Mouse (Mus musculus): ENCODE measurements around the gene Nkain1.

DNA sequence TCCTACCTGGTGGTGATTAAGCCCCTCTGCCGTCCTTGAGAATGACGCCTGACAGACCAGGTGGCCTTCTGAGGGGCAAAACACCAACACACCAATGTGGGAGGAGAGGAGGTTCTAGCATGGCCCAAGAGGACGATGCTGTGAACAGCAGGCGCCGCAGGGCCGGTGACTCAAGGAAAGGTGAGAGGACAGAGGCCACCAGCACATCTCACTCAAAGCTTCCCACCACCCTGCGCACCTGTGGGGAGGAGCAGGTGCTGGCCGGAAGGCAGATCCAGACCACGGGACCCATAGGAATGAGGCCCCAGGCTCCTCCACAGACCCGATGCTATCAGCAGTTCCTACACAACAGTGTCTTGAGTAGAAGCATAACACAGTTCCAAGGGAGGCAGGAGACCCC, 1.4 kb downstream of the Nkain1 start:
- TF ChIP-seq CTCF (IDR thresholded peaks at IDR 0.05; ENCODE audit: control insufficient read depth, insufficient read depth, insufficient read length) (no peak), CEBPB (IDR thresholded peaks at IDR 0.05; ENCODE audit: low read depth) (no peak), MAX (IDR thresholded peaks at IDR 0.05) (no peak), MYOD1 (IDR thresholded peaks at IDR 0.05; ENCODE audit: control insufficient read depth, insufficient read length, low read depth) (no peak), USF1 (IDR thresholded peaks at IDR 0.05; ENCODE audit: low read depth) (no peak), MYOG (IDR thresholded peaks at IDR 0.05; ENCODE audit: control insufficient read depth, extremely low read depth, insufficient read length) (no peak)
